Mouse (Mus musculus) liver, embryonic 12.5 days (tissue): ENCODE results near the gene Ttc28. TPM values are rescaled to one million over a fixed set of nuclear protein-coding genes. Genes with fewer than 3 reads are reported as not detected.
A peak's percentile ranks its signal among the peaks of the same experiment; 100 is the strongest.

Source experiments
- ATAC-seq: fragments of 200-750 bp; cut with Nextera tagmentation; 2 replicates; pipeline ENCODE4 v1.8.0; 2017; ENCODE audit warnings: moderate number of reproducible peaks, mild to moderate bottlenecking, moderate library complexity
- H3K27ac ChIP-seq: fragments of 300-500 bp; sonication (generic); 2 replicates; pipeline ENCODE4 v1.5.1; 2016; ENCODE audit warnings: mild to moderate bottlenecking
- H3K27me3 ChIP-seq: fragments of 300-500 bp; sonication (generic); replicated peaks from 2 replicates; pipeline ENCODE4 v1.6.1; 2016; ENCODE audit warnings: mild to moderate bottlenecking, moderate library complexity
- H3K36me3 ChIP-seq: fragments of 300-500 bp; sonication (generic); 2 replicates; pipeline ENCODE4 v1.6.1; 2016; ENCODE audit warnings: mild to moderate bottlenecking, moderate library complexity
- H3K4me1 ChIP-seq: fragments of 300-500 bp; sonication (generic); 2 replicates; pipeline ENCODE4 v1.6.1; 2016
- H3K4me2 ChIP-seq: fragments of 300-500 bp; sonication (generic); 2 replicates; pipeline ENCODE4 v1.6.1; 2016; ENCODE audit warnings: mild to moderate bottlenecking, moderate library complexity
- H3K4me3 ChIP-seq: fragments of 300-500 bp; sonication (generic); 2 replicates; pipeline ENCODE4 v1.5.1; 2016; ENCODE audit warnings: mild to moderate bottlenecking, moderate library complexity
- H3K9ac ChIP-seq: fragments of 300-500 bp; sonication (generic); 2 replicates; pipeline ENCODE4 v1.6.1; 2016; ENCODE audit warnings: mild to moderate bottlenecking, moderate library complexity
- H3K9me3 ChIP-seq: fragments of 300-500 bp; sonication (generic); replicated peaks from 2 replicates; pipeline ENCODE4 v1.6.1; 2016; ENCODE audit warnings: mild to moderate bottlenecking, moderate library complexity
- WGBS: fragments of 180-500 bp; shearing (Covaris S2); methylation state at CpG from one replicate; pipeline ENCODE4 v1.1.7; 2016; ENCODE audit not compliant: insufficient replicate concordance; 5-methylcytosine and 5-hydroxymethylcytosine counted together
- polyA plus RNA-seq: library from polyadenylated mRNA; unstranded; fragments of >200 nt; fragmentation: Nextera tagmentation; extraction: Ambion mirVana; gene quantifications from 2 replicates; pipeline ENCODE4 v1.2.1, GENCODE M21; 2016

Ttc28 gene
- polyA plus RNA-seq, 1 experiment from 2014 or later, result 1.8 TPM

DNA sequence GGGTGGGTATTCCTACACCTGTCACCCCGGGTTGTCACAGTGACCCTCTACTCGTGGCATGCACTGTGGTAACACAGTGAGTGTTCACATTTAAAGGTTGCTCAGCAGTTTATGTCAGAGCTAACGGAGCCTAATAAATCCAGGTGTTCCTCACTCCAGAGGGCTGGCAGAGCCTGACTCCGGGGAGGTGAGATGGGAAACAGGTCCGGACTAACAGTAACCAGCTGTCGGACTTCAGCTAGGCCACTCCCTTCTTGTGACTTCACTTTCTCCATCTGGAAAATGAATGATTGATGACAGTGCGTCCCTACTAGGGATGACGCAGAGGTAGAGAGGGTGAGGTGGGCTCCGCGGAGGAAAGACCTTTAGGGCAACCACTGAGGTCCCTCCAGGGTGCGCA, 336.1 kb downstream of the Ttc28 start:
- H3K4me3 ChIP-seq, result no peak overlapping the region
- no peak overlapping the region for H3K4me2 ChIP-seq
- 0 out of 2 replicates have a peak, but pooled peaks have one; percentile 13 for ATAC-seq

GRCm38 (mm10) chr5:111216166-111216565, 336.6 kb downstream of the Ttc28 start:
- WGBS, result 70% methylated on average over 9 of the region's 9 CpGs
- ATAC-seq, result no peak
- Histone ChIP-seq H3K36me3 (no peaks in the 10 kb centered on the region), H3K27ac (no peak overlapping the region), H3K9ac (no peak overlapping the region), H3K27me3 (no peaks in the 10 kb centered on the region), H3K4me2 (no peak overlapping the region), H3K4me1 (no peaks in the 10 kb centered on the region), H3K9me3 (no peaks in the 10 kb centered on the region), H3K4me3 (no peak overlapping the region)

More for the DNA sequence above, 336.1 kb downstream of the Ttc28 start:
- H3K27ac ChIP-seq, result no peak overlapping the region
- WGBS, result 71% methylated on average over 11 of the region's 11 CpGs
- H3K9ac ChIP-seq, result no peak overlapping the region
- no peaks in the 10 kb centered on the region for H3K9me3 ChIP-seq
- H3K27me3 ChIP-seq, result no peaks in the 10 kb centered on the region
- H3K36me3 ChIP-seq, result no peaks in the 10 kb centered on the region
- H3K4me1 ChIP-seq, result no peaks in the 10 kb centered on the region

GRCm38 (mm10) chr5:111217447-111218110, 338.0 kb downstream of the Ttc28 start:
- no peak; the same call in 1 of the 2 replicates for ATAC-seq
- Histone ChIP-seq H3K27me3 (no peaks in the 10 kb centered on the region), H3K9me3 (no peaks in the 10 kb centered on the region), H3K4me1 (no peaks in the 10 kb centered on the region), H3K27ac (no peak overlapping the region), H3K4me3 (no peak overlapping the region), H3K9ac (no peak overlapping the region), H3K4me2 (no peak overlapping the region), H3K36me3 (no peaks in the 10 kb centered on the region)
- WGBS, result 64% methylated on average over 18 of the region's 18 CpGs

DNA sequence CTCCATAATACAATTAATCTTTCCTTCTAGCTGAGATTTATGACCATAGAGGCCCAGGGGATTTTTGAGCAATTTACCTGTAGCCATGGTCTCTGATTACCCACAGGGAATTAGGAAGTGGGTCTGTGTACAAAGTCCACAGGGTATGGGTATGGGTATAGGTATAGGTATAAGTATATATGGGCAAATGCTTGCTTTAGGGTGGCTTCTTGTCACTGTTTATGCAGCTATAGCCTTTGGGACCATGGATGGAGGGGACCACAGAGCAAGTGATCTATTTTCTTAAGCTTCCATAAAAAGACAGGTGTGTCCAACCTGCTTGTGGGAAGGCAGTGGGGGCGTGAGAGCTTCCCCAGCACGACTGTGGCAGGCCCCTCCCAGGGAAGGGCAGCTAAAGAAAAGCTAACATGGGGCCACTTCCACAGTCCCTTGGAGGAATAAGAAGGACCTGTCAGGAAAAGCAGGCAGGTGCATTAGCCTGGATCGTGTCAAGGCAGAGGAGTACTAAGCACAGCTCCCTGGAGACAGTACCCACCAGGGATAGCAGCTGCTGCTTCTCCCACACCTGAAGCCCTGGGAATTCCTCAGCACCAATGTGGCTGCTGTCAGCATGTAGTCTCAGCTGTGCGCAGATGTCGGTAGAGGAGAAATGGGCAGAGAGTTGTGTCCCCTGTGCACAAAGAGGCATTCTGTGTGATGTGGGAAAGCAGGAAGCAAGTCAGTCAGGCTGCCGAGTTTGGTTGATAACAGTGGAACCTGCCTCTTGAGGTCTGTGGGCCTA, 338.7 kb downstream of the Ttc28 start:
- peaks cover 3% of the 10 kb centered on the region; the same call in 1 of the 2 replicates for H3K36me3 ChIP-seq
- no peaks in the 10 kb centered on the region for H3K9me3 ChIP-seq
- H3K4me2 ChIP-seq, result no peak overlapping the region
- no peak overlapping the region for H3K27ac ChIP-seq
- H3K4me1 ChIP-seq, result no peaks in the 10 kb centered on the region
- H3K27me3 ChIP-seq, result no peaks in the 10 kb centered on the region
- no peak for ATAC-seq
- 59% methylated on average over 6 of the region's 6 CpGs for WGBS
- H3K9ac ChIP-seq, result no peak overlapping the region
- no peak overlapping the region for H3K4me3 ChIP-seq

DNA sequence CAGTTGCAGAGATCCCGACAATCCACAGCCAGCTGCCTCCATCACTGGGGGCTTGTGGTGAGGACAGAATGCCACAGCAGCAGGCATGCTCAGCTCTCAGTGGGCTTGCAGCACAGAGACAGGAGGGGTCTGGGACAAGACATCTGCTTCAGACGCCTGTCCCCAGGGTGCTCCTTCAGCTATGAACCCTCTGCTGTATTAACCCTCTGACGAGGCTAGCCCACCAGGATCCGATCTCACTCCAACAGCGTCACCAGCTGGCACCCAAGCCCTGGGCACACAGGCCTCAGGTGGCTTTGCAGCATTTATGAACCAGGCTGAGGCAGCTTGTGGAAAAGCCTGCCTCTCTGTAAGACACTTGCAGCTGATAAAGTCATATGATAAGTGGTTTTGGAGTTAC, 339.4 kb downstream of the Ttc28 start:
- H3K36me3 ChIP-seq, result peaks cover 10% of the 10 kb centered on the region
- WGBS, result 79% methylated on average over 5 of the region's 5 CpGs
- no peak overlapping the region for H3K4me2 ChIP-seq
- H3K4me1 ChIP-seq, result no peaks in the 10 kb centered on the region
- no peak overlapping the region for H3K4me3 ChIP-seq
- H3K27ac ChIP-seq, result no peak overlapping the region
- H3K9ac ChIP-seq, result no peak overlapping the region
- no peak for ATAC-seq
- no peaks in the 10 kb centered on the region for H3K9me3 ChIP-seq
- H3K27me3 ChIP-seq, result no peaks in the 10 kb centered on the region

- peaks cover 13% of the 10 kb centered on the region for H3K36me3 ChIP-seq
- 64% methylated on average over 16 of the region's 16 CpGs for WGBS
- H3K27me3 ChIP-seq, result no peaks in the 10 kb centered on the region
- H3K9me3 ChIP-seq, result no peaks in the 10 kb centered on the region
- H3K4me3 ChIP-seq, result no peak overlapping the region
- no peaks in the 10 kb centered on the region for H3K4me1 ChIP-seq
- no peak overlapping the region for H3K4me2 ChIP-seq
- no peak overlapping the region for H3K9ac ChIP-seq
- no peak for ATAC-seq
- no peak overlapping the region for H3K27ac ChIP-seq
Measured at GRCm38 (mm10) chr5:111220679-111221380, 341.2 kb downstream of the Ttc28 start.

GRCm38 (mm10) chr5:111222820-111223219, 343.2 kb downstream of the Ttc28 start:
- WGBS, result 40% methylated on average over 11 of the region's 11 CpGs
- Histone ChIP-seq H3K4me1 (peaks cover 3% of the 10 kb centered on the region; the same call in 1 of the 2 replicates), H3K4me3 (no peak overlapping the region), H3K9me3 (no peaks in the 10 kb centered on the region), H3K4me2 (no peak overlapping the region), H3K36me3 (peaks cover 13% of the 10 kb centered on the region), H3K27ac (no peak overlapping the region), H3K27me3 (no peaks in the 10 kb centered on the region), H3K9ac (no peak overlapping the region)
- no peak for ATAC-seq

- no peak overlapping the region for H3K4me3 ChIP-seq
- 0 out of 2 replicates have a peak, but pooled peaks cover 4% of the 10 kb centered on the region for H3K27me3 ChIP-seq
- WGBS, result 81% methylated on average over 11 of the region's 11 CpGs
- H3K4me2 ChIP-seq, result no peak overlapping the region
- no peak overlapping the region for H3K9ac ChIP-seq
- no peak overlapping the region for H3K27ac ChIP-seq
- no peak for ATAC-seq
- H3K9me3 ChIP-seq, result no peaks in the 10 kb centered on the region
- peaks cover 8% of the 10 kb centered on the region for H3K4me1 ChIP-seq
- H3K36me3 ChIP-seq, result peaks cover 13% of the 10 kb centered on the region
Measured at GRCm38 (mm10) chr5:111225306-111225705, 345.7 kb downstream of the Ttc28 start.

- H3K27ac ChIP-seq, result no peak overlapping the region
- H3K4me3 ChIP-seq, result no peak overlapping the region
- H3K4me2 ChIP-seq, result no peak overlapping the region
- no peak overlapping the region for H3K9ac ChIP-seq
- no peaks in the 10 kb centered on the region for H3K9me3 ChIP-seq
- no peak for ATAC-seq
- H3K4me1 ChIP-seq, result peaks cover 8% of the 10 kb centered on the region
- H3K36me3 ChIP-seq, result peaks cover 13% of the 10 kb centered on the region
- 77% methylated on average over 10 of the region's 10 CpGs for WGBS
- 0 out of 2 replicates have a peak, but pooled peaks cover 4% of the 10 kb centered on the region for H3K27me3 ChIP-seq
Measured at GRCm38 (mm10) chr5:111226486-111226885, 346.9 kb downstream of the Ttc28 start.

DNA sequence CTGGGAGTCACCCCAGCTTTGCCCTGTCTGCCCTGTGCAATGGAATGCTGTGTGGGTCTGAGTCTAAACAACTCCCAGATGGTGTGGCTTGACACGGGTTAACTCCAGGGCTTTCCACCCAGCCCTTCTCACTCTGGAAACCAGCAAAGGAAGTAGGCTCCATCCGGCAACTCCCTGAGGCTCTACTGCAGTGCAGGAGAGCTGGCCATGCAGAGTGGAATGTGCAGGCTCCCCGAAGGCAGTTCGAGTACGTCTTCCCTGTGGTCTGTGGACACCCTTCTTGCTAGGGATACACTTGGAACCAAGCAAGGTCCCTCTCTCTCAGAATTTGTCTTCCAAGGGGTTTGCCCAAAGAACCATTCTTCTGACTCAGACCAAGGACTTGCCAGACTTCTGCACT, 348.2 kb downstream of the Ttc28 start:
- peaks cover 8% of the 10 kb centered on the region for H3K4me1 ChIP-seq
- H3K27me3 ChIP-seq, result 0 out of 2 replicates have a peak, but pooled peaks cover 4% of the 10 kb centered on the region
- no peak for ATAC-seq
- no peak overlapping the region for H3K4me3 ChIP-seq
- WGBS, result 47% methylated on average over 5 of the region's 5 CpGs
- H3K9me3 ChIP-seq, result no peaks in the 10 kb centered on the region
- no peak overlapping the region for H3K4me2 ChIP-seq
- H3K27ac ChIP-seq, result 0 out of 2 replicates have a peak overlapping the region, but pooled peaks have one; percentile 32
- no peak overlapping the region for H3K9ac ChIP-seq
- peaks cover 13% of the 10 kb centered on the region for H3K36me3 ChIP-seq

GRCm38 (mm10) chr5:111228302-111229040, 348.9 kb downstream of the Ttc28 start:
- Histone ChIP-seq H3K4me3 (no peak overlapping the region), H3K4me2 (no peak overlapping the region)
- WGBS, result 50% methylated on average over 14 of the region's 14 CpGs

More at GRCm38 (mm10) chr5:111228302-111229040, 348.9 kb downstream of the Ttc28 start:
- H3K27ac ChIP-seq, result peak overlapping the region; percentile 54; the same call in 1 of the 2 replicates
- 0 out of 2 replicates have a peak, but pooled peaks have one; percentile 18 for ATAC-seq
- peaks cover 14% of the 10 kb centered on the region for H3K4me1 ChIP-seq
- H3K9ac ChIP-seq, result no peak overlapping the region
- H3K27me3 ChIP-seq, result 0 out of 2 replicates have a peak, but pooled peaks cover 4% of the 10 kb centered on the region
- H3K36me3 ChIP-seq, result peaks cover 9% of the 10 kb centered on the region
- H3K9me3 ChIP-seq, result no peaks in the 10 kb centered on the region
